In genomic region chr15:83884291-83884690, GRCm38 (mm10) we compare ENCODE assay signal across 29 mouse cellular contexts.
DNase-seq lines count a peak whose midpoint lies in the region; ATAC-seq lines count a peak whose summit lies in the region.
"Had no signal": no experiment of that assay in that cellular context is flagged by ENCODE, and none has a peak within 500 bp of the region (broad histone marks: within the 10 kb centered on the region; RNA-seq: fewer than 3 reads in every experiment).

No protein-coding gene starts in this region.

- no peaks in the 10 kb centered on the region for H3K9me3 ChIP-seq in forebrain, embryonic 13.5 days (replicated peaks)
- H3K9me3 ChIP-seq in forebrain, embryonic 11.5 days (ENCODE audit: control insufficient read depth, low read length), result no peaks in the 10 kb centered on the region
- H3K9me3 ChIP-seq: embryonic facial prominence, embryonic 13.5 days; heart, embryonic 13.5 days; limb, embryonic 10.5 days; limb, embryonic 15.5 days; liver, embryonic 13.5 days; midbrain, embryonic 13.5 days; neural tube, embryonic 15.5 days had no signal

- DNase-seq in forebrain, embryonic 11.5 days (ENCODE audit: low spot score), result no peak
- peak; percentile 58 to 64 for DNase-seq in layer of hippocampus, adult 18-20 months (ENCODE audit: low spot score in 2 of 2)
- no peak for DNase-seq in layer of hippocampus, adult 9-10 months (ENCODE audit: low spot score)
- peak; percentile 44 for DNase-seq in layer of hippocampus, adult 8-10 months (ENCODE audit: low spot score in 2 of 2)
- no peak for DNase-seq in urinary bladder, postnatal 36 days (ENCODE audit: low spot score in 2 of 2)
- DNase-seq in kidney, adult 9 months, result no peak
- DNase-seq: adrenal gland, adult 8-10 months; cerebellum, adult 11 months; cerebellum, adult 9-11 months; gastrocnemius, postnatal 10 days; heart, postnatal 10 days; kidney, adult 8-10 months; kidney, postnatal 10 days; liver, embryonic 13.5 days; lung, adult 18-20 months; thymus, adult 18-20 months; thymus, postnatal 25 days had no signal

- no peaks in the 10 kb centered on the region for H3K4me1 ChIP-seq in forebrain, embryonic 13.5 days
- no peaks in the 10 kb centered on the region for H3K4me1 ChIP-seq in forebrain, embryonic 11.5 days (replicated peaks; ENCODE audit: control insufficient read depth, insufficient read depth, low read length)
- H3K4me1 ChIP-seq: embryonic facial prominence, embryonic 13.5 days; heart, embryonic 13.5 days; limb, embryonic 10.5 days; limb, embryonic 15.5 days; liver, embryonic 13.5 days; midbrain, embryonic 13.5 days; neural tube, embryonic 15.5 days had no signal

- no peak overlapping the region for H3K4me3 ChIP-seq in forebrain, embryonic 13.5 days
- no peak overlapping the region for H3K4me3 ChIP-seq in forebrain, embryonic 11.5 days (ENCODE audit: low read depth, low read length)
- H3K4me3 ChIP-seq: embryonic facial prominence, embryonic 13.5 days; heart, embryonic 13.5 days; limb, embryonic 10.5 days; limb, embryonic 15.5 days; liver, embryonic 13.5 days; midbrain, embryonic 13.5 days; neural tube, embryonic 15.5 days had no signal

- H3K27me3 ChIP-seq in forebrain, embryonic 13.5 days, result no peaks in the 10 kb centered on the region
- no peaks in the 10 kb centered on the region for H3K27me3 ChIP-seq in forebrain, embryonic 11.5 days (ENCODE audit: control insufficient read depth, insufficient read depth, low read length)
- H3K27me3 ChIP-seq: embryonic facial prominence, embryonic 13.5 days; limb, embryonic 15.5 days; liver, embryonic 13.5 days; midbrain, embryonic 13.5 days; neural tube, embryonic 15.5 days had no signal

- peak overlapping the region; percentile 68 for H3K27ac ChIP-seq in forebrain, embryonic 13.5 days
- H3K27ac ChIP-seq in forebrain, embryonic 11.5 days (ENCODE audit: low read depth, low read length), result no peak overlapping the region
- H3K27ac ChIP-seq: embryonic facial prominence, embryonic 13.5 days; heart, embryonic 13.5 days; limb, embryonic 10.5 days; limb, embryonic 15.5 days; liver, embryonic 13.5 days; macrophage; midbrain, embryonic 13.5 days; neural tube, embryonic 15.5 days; stomach, postnatal 0 days had no signal

- WGBS in forebrain, embryonic 13.5 days, result 75% methylated on average over 9 of the region's 9 CpGs
- 87% methylated on average over 9 of the region's 9 CpGs for WGBS in forebrain, embryonic 11.5 days

- ATAC-seq in forebrain, embryonic 13.5 days, result peak; percentile 55; the same call in 1 of the 2 replicates
- no peak for ATAC-seq in forebrain, embryonic 11.5 days (replicated peaks; ENCODE audit: low FRiP score)
- ATAC-seq: intestine, embryonic 16.5 days; lung, postnatal 0 days; midbrain, embryonic 13.5 days had no signal

- H3K4me2 ChIP-seq in forebrain, embryonic 13.5 days, result no peak overlapping the region
- no peak overlapping the region for H3K4me2 ChIP-seq in forebrain, embryonic 11.5 days (ENCODE audit: low read depth, low read length, severe bottlenecking)
- H3K4me2 ChIP-seq: embryonic facial prominence, embryonic 13.5 days; heart, embryonic 13.5 days; limb, embryonic 15.5 days; liver, embryonic 13.5 days; midbrain, embryonic 13.5 days; neural tube, embryonic 15.5 days had no signal

- H3K36me3 ChIP-seq in forebrain, embryonic 13.5 days (ENCODE audit: poor library complexity, severe bottlenecking), result no peaks in the 10 kb centered on the region
- no peaks in the 10 kb centered on the region for H3K36me3 ChIP-seq in forebrain, embryonic 11.5 days (ENCODE audit: control insufficient read depth, insufficient read depth, low read length)
- H3K36me3 ChIP-seq: embryonic facial prominence, embryonic 13.5 days; G1E; heart, embryonic 13.5 days; limb, embryonic 10.5 days; limb, embryonic 15.5 days; liver, embryonic 13.5 days; midbrain, embryonic 13.5 days; neural tube, embryonic 15.5 days had no signal

- H3K9ac ChIP-seq in forebrain, embryonic 13.5 days, result no peak overlapping the region
- H3K9ac ChIP-seq in forebrain, embryonic 11.5 days (ENCODE audit: low read length), result no peak overlapping the region
- H3K9ac ChIP-seq: embryonic facial prominence, embryonic 13.5 days; heart, embryonic 13.5 days; limb, embryonic 15.5 days; liver, embryonic 13.5 days; midbrain, embryonic 13.5 days; neural tube, embryonic 15.5 days had no signal

Comparison
In these comparisons a context has a peak if more than half of its experiments do, and no peak if none do; other contexts are left out.
1. DNase-seq: peak in layer of hippocampus, adult 18-20 months (2 of 2) and layer of hippocampus, adult 8-10 months (2 of 2); none in forebrain, embryonic 11.5 days (single experiment), layer of hippocampus, adult 9-10 months (single experiment), urinary bladder, postnatal 36 days (0 of 2) and kidney, adult 9 months (single experiment).